Mouse (Mus musculus): ENCODE measurements around the gene Gm17304. TPM values are rescaled to one million over a fixed set of nuclear protein-coding genes. Genes with fewer than 3 reads are reported as not detected.

The Gm17304 gene
- polyA plus RNA-seq, 1 experiment from 2014 or later: not detected

DNA sequence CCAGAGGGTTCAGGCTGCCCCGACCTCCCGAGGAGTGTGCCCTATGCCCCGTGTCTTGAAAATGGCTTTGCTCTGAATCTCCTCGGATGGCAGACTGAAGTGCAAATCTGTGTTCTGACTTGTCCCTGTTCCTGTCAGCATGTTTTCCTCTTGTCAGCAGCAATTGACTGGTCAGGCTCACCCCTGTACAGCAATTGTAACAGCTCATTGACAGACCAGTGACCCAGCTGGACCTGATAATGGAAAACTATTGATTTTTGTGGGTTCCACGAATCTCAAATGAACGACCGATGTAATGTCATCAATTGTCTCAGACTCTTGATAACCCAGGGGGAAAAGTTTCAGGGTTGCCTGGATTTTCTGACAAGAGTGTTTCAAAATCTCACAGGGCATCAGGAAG lies 28.0 kb upstream of the Gm17304 start:
- Histone ChIP-seq H3K4me3 (ENCODE audit: low read length) (no peak overlapping the region), H3K9ac (ENCODE audit: low read depth, low read length) (no peak overlapping the region), H3K9me3 (ENCODE audit: control insufficient read depth, low read length) (no peaks in the 10 kb centered on the region), H3K4me1 (ENCODE audit: control insufficient read depth, insufficient read depth, low read depth, low read length) (no peaks in the 10 kb centered on the region), H3K4me2 (ENCODE audit: low read length) (no peak overlapping the region), H3K27ac (ENCODE audit: low read depth, low read length) (no peak overlapping the region), H3K36me3 (ENCODE audit: control insufficient read depth, insufficient read depth, low read length) (no peaks in the 10 kb centered on the region), H3K27me3 (replicated peaks; ENCODE audit: control insufficient read depth, insufficient read depth, low read length) (peaks cover 4% of the 10 kb centered on the region)
- no peak for ATAC-seq
- WGBS: 85% methylated on average over 7 of the region's 7 CpGs

DNA sequence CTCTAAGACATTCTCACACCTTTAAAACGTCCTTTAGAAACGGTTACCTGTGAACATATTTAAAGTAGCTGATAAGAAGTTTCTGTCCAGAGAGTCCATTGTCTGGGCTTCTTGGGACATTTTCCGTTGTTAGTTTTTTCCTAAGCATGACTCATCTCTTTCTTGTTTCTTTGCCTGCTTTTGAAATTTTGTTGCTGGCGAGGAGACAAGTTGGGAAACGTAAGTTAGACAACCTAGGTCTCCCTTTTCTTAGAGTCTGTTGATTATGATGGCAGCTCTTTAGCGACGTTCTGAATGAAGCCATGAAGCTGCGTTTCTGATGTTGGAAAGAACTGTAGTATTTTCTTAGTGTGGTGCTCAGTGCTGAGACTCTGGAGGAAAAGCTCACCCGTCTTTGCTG lies 19.9 kb upstream of the Gm17304 start:
- 93% methylated on average over 9 of the region's 9 CpGs for WGBS

DNA sequence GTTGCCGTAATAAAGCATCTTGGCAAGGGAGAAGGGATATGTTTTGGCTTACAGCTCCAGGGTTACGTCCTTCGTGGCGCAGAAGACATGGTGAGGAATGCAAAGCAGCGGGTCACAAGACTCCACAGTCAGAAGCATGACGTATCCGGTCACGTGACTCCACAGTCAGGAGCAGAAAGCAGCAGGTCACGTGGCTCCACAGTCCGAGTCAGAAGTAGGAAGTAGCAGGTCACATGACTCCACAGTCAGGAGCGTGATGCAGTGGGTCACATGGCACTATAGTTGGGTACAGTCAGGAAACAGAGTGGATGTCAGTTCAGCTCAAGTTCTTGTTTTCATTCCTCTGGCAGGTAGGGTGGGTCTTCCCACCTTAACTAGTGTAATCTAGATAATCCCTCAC lies 19.2 kb upstream of the Gm17304 start:
- ATAC-seq: no peak
- H3K4me3 ChIP-seq (ENCODE audit: low read length): no peak overlapping the region
- no peaks in the 10 kb centered on the region for H3K4me1 ChIP-seq (ENCODE audit: control insufficient read depth, insufficient read depth, low read depth, low read length)
- 94% methylated on average over 11 of the region's 11 CpGs for WGBS
- H3K9me3 ChIP-seq (ENCODE audit: control insufficient read depth, low read length): no peaks in the 10 kb centered on the region
- no peak overlapping the region for H3K27ac ChIP-seq (ENCODE audit: low read depth, low read length)
- H3K27me3 ChIP-seq (replicated peaks; ENCODE audit: control insufficient read depth, insufficient read depth, low read length): no peaks in the 10 kb centered on the region
- no peak overlapping the region for H3K4me2 ChIP-seq (ENCODE audit: low read length)
- no peak overlapping the region for H3K9ac ChIP-seq (ENCODE audit: low read depth, low read length)
- H3K36me3 ChIP-seq (ENCODE audit: control insufficient read depth, insufficient read depth, low read length): 0 out of 2 replicates have a peak, but pooled peaks cover 4% of the 10 kb centered on the region

More for the DNA sequence above, 19.9 kb upstream of the Gm17304 start:
- Histone ChIP-seq H3K27ac (ENCODE audit: low read depth, low read length) (no peak overlapping the region), H3K9me3 (ENCODE audit: control insufficient read depth, low read length) (no peaks in the 10 kb centered on the region), H3K36me3 (ENCODE audit: control insufficient read depth, insufficient read depth, low read length) (0 out of 2 replicates have a peak, but pooled peaks cover 4% of the 10 kb centered on the region), H3K9ac (ENCODE audit: low read depth, low read length) (no peak overlapping the region), H3K4me3 (ENCODE audit: low read length) (no peak overlapping the region), H3K27me3 (replicated peaks; ENCODE audit: control insufficient read depth, insufficient read depth, low read length) (no peaks in the 10 kb centered on the region; the same call in 1 of the 2 replicates), H3K4me2 (ENCODE audit: low read length) (no peak overlapping the region), H3K4me1 (ENCODE audit: control insufficient read depth, insufficient read depth, low read depth, low read length) (no peaks in the 10 kb centered on the region)
- ATAC-seq: no peak

DNA sequence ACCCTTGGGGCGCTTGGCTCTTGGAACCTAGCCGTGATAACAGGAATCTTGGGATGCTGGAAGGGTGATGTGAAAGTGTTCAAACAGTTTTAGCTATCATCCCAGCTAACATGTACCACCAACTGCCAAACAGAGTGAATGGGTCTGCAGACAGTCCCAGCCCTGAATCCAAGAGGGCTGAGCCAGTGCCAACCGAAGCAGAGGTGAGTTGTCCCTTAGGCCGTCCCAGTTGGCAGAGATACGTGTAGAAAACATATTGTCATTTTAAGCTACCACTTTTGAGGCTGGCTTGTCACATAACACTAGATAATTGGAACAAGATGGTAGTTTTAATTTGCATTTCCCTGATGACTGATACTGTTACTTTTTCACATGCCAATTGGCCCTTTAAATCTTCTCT lies 18.2 kb upstream of the Gm17304 start:
- Histone ChIP-seq H3K4me1 (ENCODE audit: control insufficient read depth, insufficient read depth, low read depth, low read length) (no peaks in the 10 kb centered on the region), H3K4me3 (ENCODE audit: low read length) (no peak overlapping the region), H3K4me2 (ENCODE audit: low read length) (no peak overlapping the region), H3K27me3 (replicated peaks; ENCODE audit: control insufficient read depth, insufficient read depth, low read length) (no peaks in the 10 kb centered on the region), H3K27ac (ENCODE audit: low read depth, low read length) (no peak overlapping the region), H3K36me3 (ENCODE audit: control insufficient read depth, insufficient read depth, low read length) (peaks cover 4% of the 10 kb centered on the region; the same call in 1 of the 2 replicates), H3K9me3 (ENCODE audit: control insufficient read depth, low read length) (no peaks in the 10 kb centered on the region), H3K9ac (ENCODE audit: low read depth, low read length) (no peak overlapping the region)
- no peak for ATAC-seq
- WGBS: 87% methylated on average over 5 of the region's 5 CpGs

DNA sequence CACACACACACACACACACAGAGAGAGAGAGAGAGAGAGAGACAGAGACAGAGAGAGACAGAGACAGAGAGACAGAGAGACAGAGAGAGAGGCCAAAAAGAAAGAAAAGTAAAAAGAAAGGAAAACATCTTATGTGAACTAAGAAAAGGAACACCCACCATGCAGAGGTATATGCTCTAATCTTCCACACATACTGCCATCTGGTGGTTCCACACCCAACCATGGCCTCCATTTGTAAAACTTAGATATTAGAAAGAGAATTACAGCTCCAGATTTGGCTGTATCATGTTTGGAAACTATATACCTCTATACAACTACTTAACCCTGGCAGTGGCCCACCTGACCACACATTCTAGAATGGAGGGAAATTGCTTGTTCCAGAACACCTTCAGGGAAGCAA lies 14.5 kb upstream of the Gm17304 start:
- H3K9me3 ChIP-seq (ENCODE audit: control insufficient read depth, low read length): no peaks in the 10 kb centered on the region
- no peak overlapping the region for H3K4me2 ChIP-seq (ENCODE audit: low read length)
- peaks cover 4% of the 10 kb centered on the region; the same call in 1 of the 2 replicates for H3K36me3 ChIP-seq (ENCODE audit: control insufficient read depth, insufficient read depth, low read length)
- no peak overlapping the region for H3K27ac ChIP-seq (ENCODE audit: low read depth, low read length)
- no peak overlapping the region for H3K4me3 ChIP-seq (ENCODE audit: low read length)
- no peak for ATAC-seq
- no peak overlapping the region for H3K9ac ChIP-seq (ENCODE audit: low read depth, low read length)
- H3K27me3 ChIP-seq (replicated peaks; ENCODE audit: control insufficient read depth, insufficient read depth, low read length): no peaks in the 10 kb centered on the region
- no peaks in the 10 kb centered on the region for H3K4me1 ChIP-seq (ENCODE audit: control insufficient read depth, insufficient read depth, low read depth, low read length)

DNA sequence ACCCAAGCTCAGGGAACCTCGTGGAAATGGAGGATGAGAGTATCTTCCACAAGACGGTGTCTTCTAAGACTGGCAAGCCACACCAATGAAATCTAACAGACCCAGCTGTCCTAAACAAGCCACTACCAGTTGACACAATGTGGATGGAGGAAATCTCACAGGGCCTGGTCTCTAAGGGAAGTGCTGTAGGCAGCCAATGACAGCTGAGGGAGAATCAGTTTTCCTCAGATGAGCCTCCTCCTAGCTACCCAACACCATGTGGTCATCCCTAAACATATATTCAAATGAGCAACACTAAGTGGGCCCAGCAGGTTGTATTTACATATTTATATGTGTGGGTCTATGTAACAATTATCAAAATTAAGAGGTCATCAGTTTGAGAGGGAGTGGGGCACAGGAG lies 11.4 kb upstream of the Gm17304 start:
- H3K4me1 ChIP-seq (ENCODE audit: control insufficient read depth, insufficient read depth, low read depth, low read length): no peaks in the 10 kb centered on the region
- WGBS: 85% methylated on average over 2 of the region's 2 CpGs
- no peaks in the 10 kb centered on the region for H3K27me3 ChIP-seq (replicated peaks; ENCODE audit: control insufficient read depth, insufficient read depth, low read length)
- H3K27ac ChIP-seq (ENCODE audit: low read depth, low read length): no peak overlapping the region
- no peak overlapping the region for H3K4me2 ChIP-seq (ENCODE audit: low read length)
- H3K9ac ChIP-seq (ENCODE audit: low read depth, low read length): no peak overlapping the region
- no peaks in the 10 kb centered on the region; the same call in 1 of the 2 replicates for H3K36me3 ChIP-seq (ENCODE audit: control insufficient read depth, insufficient read depth, low read length)
- no peaks in the 10 kb centered on the region for H3K9me3 ChIP-seq (ENCODE audit: control insufficient read depth, low read length)
- no peak for ATAC-seq
- H3K4me3 ChIP-seq (ENCODE audit: low read length): no peak overlapping the region

DNA sequence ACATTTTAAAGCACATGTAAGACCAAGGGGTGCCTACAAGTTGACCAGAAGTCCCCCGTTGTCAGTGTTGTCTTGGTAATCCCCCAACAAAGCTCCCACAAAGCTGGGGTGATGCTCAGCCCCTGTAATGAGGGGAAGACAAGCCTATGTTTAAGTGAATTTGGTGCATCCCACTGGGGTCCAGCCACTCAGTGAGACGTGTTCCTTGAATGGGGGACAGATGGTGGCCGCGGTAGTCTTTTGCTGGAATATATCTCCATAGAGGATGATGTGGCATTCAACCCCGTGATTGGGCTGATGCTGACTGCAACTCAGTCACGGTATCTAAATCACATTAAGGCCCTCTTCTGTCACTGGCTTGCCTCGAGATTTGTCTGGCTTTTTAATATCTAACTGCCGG lies 9.4 kb upstream of the Gm17304 start:
- Histone ChIP-seq H3K4me3 (ENCODE audit: low read length) (no peak overlapping the region), H3K9me3 (ENCODE audit: control insufficient read depth, low read length) (no peaks in the 10 kb centered on the region), H3K4me1 (ENCODE audit: control insufficient read depth, insufficient read depth, low read depth, low read length) (no peaks in the 10 kb centered on the region), H3K4me2 (ENCODE audit: low read length) (no peak overlapping the region), H3K36me3 (ENCODE audit: control insufficient read depth, insufficient read depth, low read length) (no peaks in the 10 kb centered on the region; the same call in 1 of the 2 replicates), H3K27ac (ENCODE audit: low read depth, low read length) (no peak overlapping the region), H3K27me3 (replicated peaks; ENCODE audit: control insufficient read depth, insufficient read depth, low read length) (no peaks in the 10 kb centered on the region), H3K9ac (ENCODE audit: low read depth, low read length) (no peak overlapping the region)
- peak; percentile 66; the same call in 1 of the 2 replicates for ATAC-seq
- WGBS: 49% methylated on average over 8 of the region's 8 CpGs

DNA sequence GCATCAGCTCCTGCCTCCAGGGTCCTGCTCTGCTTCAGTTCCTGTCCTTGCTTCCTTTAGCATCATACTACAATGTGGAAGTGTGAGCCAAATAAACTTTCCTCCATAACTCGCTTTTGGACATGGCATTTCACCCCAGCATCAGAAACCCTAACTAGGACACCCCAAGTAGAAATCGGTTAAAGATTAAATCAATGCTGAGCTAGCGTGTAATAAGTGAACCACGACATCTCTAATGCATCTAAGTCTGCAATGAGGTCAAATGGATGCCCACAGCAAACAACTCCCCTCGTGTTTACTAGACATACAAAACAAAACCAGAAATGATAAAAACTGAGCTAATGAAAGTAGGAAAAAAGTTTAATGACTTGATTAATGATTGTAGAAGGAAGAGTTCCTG lies 4.5 kb upstream of the Gm17304 start:
- Histone ChIP-seq H3K4me3 (ENCODE audit: low read length) (no peak overlapping the region), H3K27me3 (replicated peaks; ENCODE audit: control insufficient read depth, insufficient read depth, low read length) (no peaks in the 10 kb centered on the region), H3K4me2 (ENCODE audit: low read length) (no peak overlapping the region), H3K36me3 (ENCODE audit: control insufficient read depth, insufficient read depth, low read length) (no peaks in the 10 kb centered on the region), H3K27ac (ENCODE audit: low read depth, low read length) (no peak overlapping the region), H3K9ac (ENCODE audit: low read depth, low read length) (no peak overlapping the region), H3K9me3 (ENCODE audit: control insufficient read depth, low read length) (no peaks in the 10 kb centered on the region), H3K4me1 (ENCODE audit: control insufficient read depth, insufficient read depth, low read depth, low read length) (no peaks in the 10 kb centered on the region)
- WGBS: 93% methylated on average over 5 of the region's 5 CpGs
- ATAC-seq: no peak

DNA sequence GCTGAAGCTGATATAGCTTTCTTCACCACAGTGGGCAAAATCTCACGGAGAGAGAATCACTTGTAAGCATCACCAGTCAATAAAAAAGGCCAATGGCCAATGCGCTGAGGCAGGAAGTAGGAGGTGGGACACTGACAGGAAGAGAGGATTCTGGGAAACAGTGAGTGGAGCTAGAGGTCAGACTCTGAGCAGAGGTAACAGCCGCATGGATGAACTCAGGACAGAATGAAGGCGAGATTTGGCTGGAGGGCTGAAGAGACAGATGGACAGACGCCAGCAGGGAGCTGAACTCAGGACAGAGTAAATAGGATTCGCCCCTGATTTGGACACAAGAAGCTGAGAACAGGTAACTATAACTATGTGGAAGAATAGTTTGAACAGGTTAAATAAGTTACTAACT lies 3.8 kb upstream of the Gm17304 start:
- ATAC-seq: no peak
- H3K4me3 ChIP-seq (ENCODE audit: low read length): no peak overlapping the region
- WGBS: 87% methylated on average over 6 of the region's 6 CpGs
- no peak overlapping the region for H3K9ac ChIP-seq (ENCODE audit: low read depth, low read length)
- no peak overlapping the region for H3K27ac ChIP-seq (ENCODE audit: low read depth, low read length)
- H3K27me3 ChIP-seq (replicated peaks; ENCODE audit: control insufficient read depth, insufficient read depth, low read length): no peaks in the 10 kb centered on the region
- H3K4me2 ChIP-seq (ENCODE audit: low read length): no peak overlapping the region
- no peaks in the 10 kb centered on the region for H3K36me3 ChIP-seq (ENCODE audit: control insufficient read depth, insufficient read depth, low read length)
- H3K9me3 ChIP-seq (ENCODE audit: control insufficient read depth, low read length): no peaks in the 10 kb centered on the region
- no peaks in the 10 kb centered on the region for H3K4me1 ChIP-seq (ENCODE audit: control insufficient read depth, insufficient read depth, low read depth, low read length)

DNA sequence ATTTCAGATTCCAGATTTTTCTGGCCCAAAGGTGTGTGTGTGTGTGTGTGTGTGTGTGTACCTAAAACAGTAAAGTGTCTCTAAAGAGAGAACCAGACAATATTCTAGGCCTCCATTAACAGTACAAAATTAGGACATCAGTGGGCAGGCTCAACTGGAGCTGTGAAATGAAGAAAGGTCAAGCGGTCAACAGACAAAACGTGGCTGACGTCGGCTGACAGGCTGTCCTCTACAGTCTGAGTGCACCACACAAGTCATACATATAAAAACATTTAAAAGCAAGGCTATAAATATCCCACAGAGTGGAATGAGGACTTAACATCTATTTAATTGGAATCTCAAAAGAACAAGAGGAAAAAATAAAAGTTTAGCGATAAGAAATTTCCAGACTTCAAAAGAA lies 1.8 kb upstream of the Gm17304 start:
- no peak for ATAC-seq
- no peaks in the 10 kb centered on the region for H3K27me3 ChIP-seq (replicated peaks; ENCODE audit: control insufficient read depth, insufficient read depth, low read length)
- no peaks in the 10 kb centered on the region for H3K4me1 ChIP-seq (ENCODE audit: control insufficient read depth, insufficient read depth, low read depth, low read length)
- WGBS: 77% methylated on average over 5 of the region's 5 CpGs
- H3K27ac ChIP-seq (ENCODE audit: low read depth, low read length): no peak overlapping the region
- no peaks in the 10 kb centered on the region for H3K36me3 ChIP-seq (ENCODE audit: control insufficient read depth, insufficient read depth, low read length)
- no peak overlapping the region for H3K9ac ChIP-seq (ENCODE audit: low read depth, low read length)
- no peak overlapping the region for H3K4me2 ChIP-seq (ENCODE audit: low read length)
- H3K4me3 ChIP-seq (ENCODE audit: low read length): no peak overlapping the region
- no peaks in the 10 kb centered on the region for H3K9me3 ChIP-seq (ENCODE audit: control insufficient read depth, low read length)

All from hindbrain, embryonic 16.5 days (tissue).